Mouse (Mus musculus): Measurements from ENCODE around the gene Ezh2. TPM values are rescaled to one million over a fixed set of nuclear protein-coding genes. Genes with fewer than 3 reads are reported as not detected.
"Not testable (repeated sequence)": the region's sequence is repeated elsewhere in the genome, so short reads cannot be mapped to it uniquely, and the experiment has no call there.

The Ezh2 gene
- 51.2 and 55.1 TPM in 2 replicates for polyA plus RNA-seq (2014; fragmentation: Nextera tagmentation; extraction: Ambion mirVana)

DNA sequence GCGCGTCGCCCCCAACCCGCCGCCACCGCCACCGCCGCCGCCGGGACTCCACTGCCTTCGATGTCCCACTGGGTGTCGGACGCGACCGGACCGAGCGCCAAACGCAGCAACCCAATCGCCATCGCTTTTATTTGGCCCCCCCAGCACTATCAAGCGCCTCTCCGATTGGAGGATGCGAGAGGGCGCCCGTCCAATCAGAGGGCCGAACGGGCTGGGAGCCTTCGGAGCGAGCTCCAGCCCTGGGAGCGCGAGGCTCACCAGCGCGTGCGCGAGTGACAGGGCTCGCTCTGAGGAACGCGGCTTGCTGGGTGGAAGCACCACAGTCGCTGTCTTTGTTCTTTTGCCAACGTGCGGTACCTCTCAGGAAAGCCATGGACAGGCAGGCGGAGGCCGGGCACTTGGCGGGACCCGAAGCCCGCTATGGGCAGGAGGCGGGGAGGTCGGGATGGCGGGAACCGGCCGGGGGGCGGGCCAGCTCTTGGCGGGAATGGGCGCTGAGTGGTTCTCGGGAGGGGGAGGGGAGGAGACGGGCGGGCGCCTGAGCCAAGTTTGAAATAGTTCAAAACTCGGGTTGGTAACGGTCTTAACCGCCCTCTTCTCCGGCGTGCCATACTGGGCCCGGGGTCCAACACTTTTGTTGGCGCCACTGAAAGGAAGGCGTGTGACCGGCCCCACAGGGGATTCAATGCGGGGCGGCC, at the start of gene Ezh2:
Gene Ezh2 (minus strand): TSS at position 416 of the 698 bp plus-strand sequence.
- WGBS, result under 1% methylated on average over 69 of the region's 69 CpGs
- peak within 1 kb of the TSS; percentile 99 for H3K9ac ChIP-seq
- no peaks in the 10 kb centered on the region for H3K27me3 ChIP-seq (ENCODE audit: control insufficient read depth, insufficient read depth, low read length)
- DNase-seq (ENCODE audit: low spot score), result peak; percentile 98
- peak within 1 kb of the TSS; percentile 98 for H3K4me3 ChIP-seq (replicated peaks; ENCODE audit: low read length)
- H3K9me3 ChIP-seq (ENCODE audit: control insufficient read depth, low read length), result no peaks in the 10 kb centered on the region
- H3K4me1 ChIP-seq (replicated peaks; ENCODE audit: control insufficient read depth, insufficient read depth, low read length), result peaks cover 14% of the 10 kb centered on the region
- H3K4me2 ChIP-seq (replicated peaks), result peak within 1 kb of the TSS; percentile 82
- no peaks in the 10 kb centered on the region for H3K36me3 ChIP-seq (replicated peaks; ENCODE audit: control insufficient read depth, insufficient read depth)
- peak; percentile 99 for ATAC-seq (ENCODE audit: low FRiP score)
- peak within 1 kb of the TSS; percentile 99 for H3K27ac ChIP-seq

DNA sequence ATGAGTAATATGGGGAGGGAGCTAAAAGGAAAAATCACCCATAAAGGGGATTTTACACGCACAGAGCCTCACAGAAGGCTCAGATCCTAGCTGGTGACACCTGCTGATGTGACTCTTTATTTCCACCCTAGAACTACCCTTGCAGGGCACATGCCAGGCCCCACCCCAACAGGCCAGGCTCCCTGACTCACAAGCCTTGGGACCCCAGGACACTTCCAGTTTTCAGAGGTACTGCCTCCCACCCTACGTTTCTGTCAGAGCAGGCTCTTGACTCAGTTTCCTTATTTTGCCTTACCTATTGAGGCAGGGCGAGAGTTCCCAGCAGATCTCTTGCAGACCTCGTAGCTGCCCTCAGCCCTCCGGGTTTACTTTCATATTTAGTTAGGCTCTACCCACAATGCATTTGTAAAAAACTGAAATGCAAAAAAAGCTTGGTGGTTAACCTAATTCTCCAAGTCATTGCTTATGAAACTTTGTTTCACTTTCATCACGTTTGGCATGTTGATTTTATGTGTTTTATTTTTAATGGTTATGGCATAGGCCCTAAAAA, 41.5 kb upstream of the Ezh2 start:
- Histone ChIP-seq H3K9me3 (ENCODE audit: control insufficient read depth, low read length) (no peaks in the 10 kb centered on the region), H3K36me3 (replicated peaks; ENCODE audit: control insufficient read depth, insufficient read depth) (no peaks in the 10 kb centered on the region), H3K27ac (no peak overlapping the region), H3K4me2 (replicated peaks) (no peak overlapping the region), H3K9ac (no peak overlapping the region), H3K27me3 (ENCODE audit: control insufficient read depth, insufficient read depth, low read length) (no peaks in the 10 kb centered on the region), H3K4me3 (replicated peaks; ENCODE audit: low read length) (no peak overlapping the region), H3K4me1 (replicated peaks; ENCODE audit: control insufficient read depth, insufficient read depth, low read length) (no peaks in the 10 kb centered on the region)
- 79% methylated on average over 6 of the region's 6 CpGs for WGBS
- ATAC-seq (ENCODE audit: low FRiP score) (no peak), DNase-seq (ENCODE audit: low spot score) (no peak)

DNA sequence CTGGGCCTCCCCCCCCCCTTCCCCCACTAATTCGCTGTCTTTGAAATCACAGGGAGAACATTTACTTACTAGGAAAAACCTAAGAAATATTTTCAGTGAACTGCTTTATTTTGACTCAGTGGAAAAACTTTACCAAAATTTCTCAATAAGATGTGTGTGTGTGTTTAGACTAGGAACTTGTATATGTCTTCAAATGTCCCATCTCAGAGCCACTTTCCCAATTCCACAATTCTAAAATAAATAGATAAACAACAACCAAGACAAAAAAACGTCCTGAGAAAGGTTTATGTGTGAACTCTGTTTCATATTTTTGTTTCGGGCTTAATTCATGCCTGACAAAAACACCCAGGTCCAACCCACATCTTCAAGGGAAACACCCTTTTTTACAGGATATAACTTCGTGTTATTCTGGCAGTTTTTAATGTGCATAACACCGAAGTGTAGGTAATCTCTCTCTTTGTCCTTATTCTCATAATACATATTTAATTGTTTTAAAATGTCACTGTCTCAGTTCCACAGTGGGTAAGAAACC, 40.9 kb upstream of the Ezh2 start:
- ATAC-seq (ENCODE audit: low FRiP score) (no peak), DNase-seq (ENCODE audit: low spot score) (no peak)
- H3K4me3 ChIP-seq (replicated peaks; ENCODE audit: low read length), result no peak overlapping the region
- WGBS, result 80% methylated on average over 5 of the region's 5 CpGs
- no peaks in the 10 kb centered on the region for H3K36me3 ChIP-seq (replicated peaks; ENCODE audit: control insufficient read depth, insufficient read depth)
- no peak overlapping the region for H3K4me2 ChIP-seq (replicated peaks)
- no peak overlapping the region for H3K9ac ChIP-seq
- H3K27me3 ChIP-seq (ENCODE audit: control insufficient read depth, insufficient read depth, low read length), result no peaks in the 10 kb centered on the region
- no peaks in the 10 kb centered on the region for H3K4me1 ChIP-seq (replicated peaks; ENCODE audit: control insufficient read depth, insufficient read depth, low read length)
- no peaks in the 10 kb centered on the region for H3K9me3 ChIP-seq (ENCODE audit: control insufficient read depth, low read length)
- H3K27ac ChIP-seq, result no peak overlapping the region

DNA sequence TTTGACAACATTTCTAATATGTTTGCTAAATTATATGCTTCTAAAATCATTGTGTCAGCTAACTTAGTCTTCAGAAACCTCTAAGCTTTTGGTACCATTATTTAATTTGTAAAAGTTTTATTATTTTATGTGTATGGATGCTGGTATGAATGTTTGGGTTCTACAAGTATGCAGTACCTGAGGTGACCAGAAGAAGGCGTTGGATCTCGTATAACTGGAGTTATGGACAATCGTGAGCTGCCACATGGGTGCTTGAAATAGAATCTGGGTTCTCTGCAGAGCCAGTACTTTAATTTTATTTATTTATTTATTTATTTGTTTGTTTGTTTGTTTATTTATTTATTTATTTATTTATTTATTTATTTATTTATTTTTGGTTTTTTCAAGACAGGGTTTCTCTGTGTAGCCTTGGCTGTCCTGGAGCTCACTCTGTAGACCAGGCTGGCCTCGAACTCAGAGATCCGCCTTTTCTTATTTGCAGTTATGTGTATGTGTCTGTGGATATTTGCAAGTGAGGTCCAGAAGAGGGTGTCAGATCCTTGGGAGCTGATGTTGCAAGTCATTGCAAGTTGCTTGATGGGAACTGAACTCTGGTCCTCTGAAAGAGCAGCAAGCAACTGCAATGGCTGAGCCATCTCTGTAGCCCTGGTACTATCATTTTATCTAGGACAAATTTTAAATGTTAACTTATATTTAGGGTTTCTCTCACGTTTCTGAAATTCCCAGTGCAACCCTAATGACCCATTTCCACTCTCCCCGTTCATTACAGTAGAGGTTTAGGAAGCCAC, 40.3 kb upstream of the Ezh2 start:
- WGBS, result 72% methylated on average over 7 of the region's 7 CpGs
- no peak for DNase-seq (ENCODE audit: low spot score)

DNA sequence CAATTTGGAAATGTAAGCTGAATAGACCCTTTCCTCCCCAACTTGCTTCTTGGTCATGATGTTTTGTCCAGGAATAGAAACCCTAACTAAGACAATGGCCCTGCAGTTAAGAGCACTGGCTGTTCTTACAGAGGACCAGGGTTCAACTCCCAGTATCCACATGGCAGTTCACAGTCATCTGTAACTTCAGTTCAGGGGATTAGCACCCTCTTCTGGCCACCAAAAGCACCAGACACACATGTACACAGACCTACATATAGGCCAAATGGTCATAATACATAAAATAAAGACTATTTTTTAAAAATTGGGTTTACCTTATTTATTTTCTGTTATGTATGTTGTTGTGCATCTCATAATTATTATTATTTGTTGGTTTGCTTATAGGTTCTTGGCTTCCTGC, 38.3 kb upstream of the Ezh2 start:
- Histone ChIP-seq H3K9ac (no peak overlapping the region), H3K27ac (no peak overlapping the region), H3K4me1 (replicated peaks; ENCODE audit: control insufficient read depth, insufficient read depth, low read length) (no peaks in the 10 kb centered on the region), H3K27me3 (ENCODE audit: control insufficient read depth, insufficient read depth, low read length) (no peaks in the 10 kb centered on the region), H3K9me3 (ENCODE audit: control insufficient read depth, low read length) (no peaks in the 10 kb centered on the region), H3K36me3 (replicated peaks; ENCODE audit: control insufficient read depth, insufficient read depth) (no peaks in the 10 kb centered on the region), H3K4me2 (replicated peaks) (no peak overlapping the region), H3K4me3 (replicated peaks; ENCODE audit: low read length) (no peak overlapping the region)
- ATAC-seq (ENCODE audit: low FRiP score), result no peak
- DNase-seq (ENCODE audit: low spot score), result no peak

More for the DNA sequence above, 40.3 kb upstream of the Ezh2 start:
- no peak overlapping the region for H3K27ac ChIP-seq
- no peaks in the 10 kb centered on the region for H3K9me3 ChIP-seq (ENCODE audit: control insufficient read depth, low read length)
- no peak overlapping the region for H3K9ac ChIP-seq
- no peak overlapping the region for H3K4me2 ChIP-seq (replicated peaks)
- no peaks in the 10 kb centered on the region for H3K36me3 ChIP-seq (replicated peaks; ENCODE audit: control insufficient read depth, insufficient read depth)
- ATAC-seq (ENCODE audit: low FRiP score), result no peak
- H3K4me3 ChIP-seq (replicated peaks; ENCODE audit: low read length), result no peak overlapping the region
- no peaks in the 10 kb centered on the region for H3K27me3 ChIP-seq (ENCODE audit: control insufficient read depth, insufficient read depth, low read length)
- no peaks in the 10 kb centered on the region for H3K4me1 ChIP-seq (replicated peaks; ENCODE audit: control insufficient read depth, insufficient read depth, low read length)

DNA sequence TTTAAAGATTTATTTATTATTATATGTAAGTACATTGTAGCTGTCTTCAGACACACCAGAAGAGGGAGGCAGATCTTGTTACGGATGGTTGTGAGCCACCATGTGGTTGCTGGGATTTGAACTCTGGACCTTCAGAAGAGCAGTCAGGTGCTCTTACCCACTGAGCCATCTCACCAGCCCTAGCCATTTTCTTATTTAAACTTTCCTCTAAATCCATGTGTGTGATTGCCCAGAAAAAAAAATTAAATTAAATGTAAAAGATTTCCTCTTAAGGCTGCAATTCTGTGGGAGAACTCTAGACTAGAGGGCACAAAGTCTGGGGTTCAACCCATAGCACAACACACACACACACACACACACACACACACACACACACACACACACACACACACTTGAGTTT, 34.9 kb upstream of the Ezh2 start:
- H3K27ac ChIP-seq; H3K27me3 ChIP-seq (ENCODE audit: control insufficient read depth, insufficient read depth, low read length); H3K4me3 ChIP-seq (replicated peaks; ENCODE audit: low read length); H3K9me3 ChIP-seq (ENCODE audit: control insufficient read depth, low read length); H3K9ac ChIP-seq; DNase-seq (ENCODE audit: low spot score); H3K4me1 ChIP-seq (replicated peaks; ENCODE audit: control insufficient read depth, insufficient read depth, low read length); ATAC-seq (ENCODE audit: low FRiP score); H3K36me3 ChIP-seq (replicated peaks; ENCODE audit: control insufficient read depth, insufficient read depth); H3K4me2 ChIP-seq (replicated peaks): not testable (repeated sequence)
- no CpG with 5 or more reads among the region's 1 CpGs for WGBS

DNA sequence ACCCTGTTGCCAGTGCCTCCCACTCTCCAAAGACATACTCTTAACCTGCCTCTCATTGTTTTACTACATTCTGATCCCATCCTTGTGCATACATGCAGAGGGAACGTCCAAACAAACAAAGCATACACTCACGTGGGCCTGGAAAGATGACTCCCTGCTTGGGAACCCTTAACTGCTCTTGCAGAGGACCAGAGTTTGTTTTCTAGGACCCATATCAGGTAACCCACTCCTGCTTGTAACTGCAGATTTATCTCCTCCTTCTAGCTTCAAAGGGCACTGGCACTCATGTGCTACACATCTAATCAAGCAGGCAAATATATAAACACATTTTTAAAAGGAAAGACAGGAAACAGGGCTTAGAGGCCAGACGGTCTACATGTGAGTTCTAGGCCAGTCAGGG, 32.8 kb upstream of the Ezh2 start:
- H3K9ac ChIP-seq, result no peak overlapping the region
- no peak overlapping the region for H3K4me2 ChIP-seq (replicated peaks)
- H3K4me3 ChIP-seq (replicated peaks; ENCODE audit: low read length), result no peak overlapping the region
- ATAC-seq (ENCODE audit: low FRiP score) (no peak), DNase-seq (ENCODE audit: low spot score) (no peak)
- no peak overlapping the region for H3K27ac ChIP-seq
- 62% methylated on average over 3 of the region's 3 CpGs for WGBS
- no peaks in the 10 kb centered on the region for H3K4me1 ChIP-seq (replicated peaks; ENCODE audit: control insufficient read depth, insufficient read depth, low read length)
- no peaks in the 10 kb centered on the region for H3K36me3 ChIP-seq (replicated peaks; ENCODE audit: control insufficient read depth, insufficient read depth)
- H3K27me3 ChIP-seq (ENCODE audit: control insufficient read depth, insufficient read depth, low read length), result no peaks in the 10 kb centered on the region
- no peaks in the 10 kb centered on the region for H3K9me3 ChIP-seq (ENCODE audit: control insufficient read depth, low read length)

DNA sequence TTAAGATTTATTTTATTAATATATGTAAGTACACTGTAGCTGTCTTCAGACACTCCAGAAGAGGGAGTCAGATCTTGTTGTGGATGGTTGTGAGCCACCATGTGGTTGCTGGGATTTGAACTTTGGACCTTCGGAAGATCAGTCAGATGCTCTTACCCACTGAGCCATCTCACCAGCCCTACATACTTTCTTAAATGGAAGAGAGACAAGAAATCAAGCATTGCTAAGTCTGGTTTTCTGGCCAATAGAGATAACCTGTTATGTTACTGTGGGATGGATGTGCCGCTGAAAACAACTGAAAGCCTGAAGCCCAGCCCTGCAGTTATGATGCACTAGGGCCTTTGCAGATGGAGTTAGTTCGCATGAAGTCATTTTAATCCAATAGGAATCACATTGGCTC, 31.8 kb upstream of the Ezh2 start:
- H3K4me3 ChIP-seq (replicated peaks; ENCODE audit: low read length); H3K36me3 ChIP-seq (replicated peaks; ENCODE audit: control insufficient read depth, insufficient read depth); H3K9ac ChIP-seq; H3K9me3 ChIP-seq (ENCODE audit: control insufficient read depth, low read length); H3K4me2 ChIP-seq (replicated peaks); H3K27ac ChIP-seq; DNase-seq (ENCODE audit: low spot score); H3K4me1 ChIP-seq (replicated peaks; ENCODE audit: control insufficient read depth, insufficient read depth, low read length); ATAC-seq (ENCODE audit: low FRiP score); H3K27me3 ChIP-seq (ENCODE audit: control insufficient read depth, insufficient read depth, low read length): not testable (repeated sequence)
- WGBS, result 84% methylated on average over 3 of the region's 3 CpGs

DNA sequence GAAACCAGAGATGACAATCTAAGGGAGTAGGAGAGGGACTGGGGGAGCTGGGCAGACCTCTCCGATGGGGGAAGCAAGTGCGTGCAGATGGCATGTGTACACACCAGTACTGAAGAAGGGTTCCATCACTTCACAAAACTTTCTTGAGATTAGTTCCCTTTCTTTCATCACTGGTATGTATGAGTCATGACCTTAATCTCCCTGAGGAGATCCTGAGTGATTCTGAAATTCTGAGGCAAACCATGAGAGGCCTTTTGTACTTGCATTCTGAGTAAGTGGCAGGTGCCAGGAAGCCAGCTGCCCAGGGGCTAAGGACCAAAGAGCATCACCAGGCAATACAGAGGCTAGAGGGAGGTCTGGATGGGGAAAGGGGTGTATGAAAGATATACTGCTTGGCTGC, 25.9 kb upstream of the Ezh2 start:
- Histone ChIP-seq H3K4me3 (replicated peaks; ENCODE audit: low read length) (no peak overlapping the region), H3K9me3 (ENCODE audit: control insufficient read depth, low read length) (no peaks in the 10 kb centered on the region), H3K27ac (no peak overlapping the region), H3K4me2 (replicated peaks) (no peak overlapping the region), H3K9ac (no peak overlapping the region), H3K36me3 (replicated peaks; ENCODE audit: control insufficient read depth, insufficient read depth) (no peaks in the 10 kb centered on the region), H3K27me3 (ENCODE audit: control insufficient read depth, insufficient read depth, low read length) (no peaks in the 10 kb centered on the region), H3K4me1 (replicated peaks; ENCODE audit: control insufficient read depth, insufficient read depth, low read length) (no peaks in the 10 kb centered on the region)
- 93% methylated on average over 2 of the region's 2 CpGs for WGBS
- DNase-seq (ENCODE audit: low spot score) (no peak), ATAC-seq (ENCODE audit: low FRiP score) (no peak)

Measured in hindbrain, embryonic 14.5 days (tissue).